In the genomic region with DNA sequence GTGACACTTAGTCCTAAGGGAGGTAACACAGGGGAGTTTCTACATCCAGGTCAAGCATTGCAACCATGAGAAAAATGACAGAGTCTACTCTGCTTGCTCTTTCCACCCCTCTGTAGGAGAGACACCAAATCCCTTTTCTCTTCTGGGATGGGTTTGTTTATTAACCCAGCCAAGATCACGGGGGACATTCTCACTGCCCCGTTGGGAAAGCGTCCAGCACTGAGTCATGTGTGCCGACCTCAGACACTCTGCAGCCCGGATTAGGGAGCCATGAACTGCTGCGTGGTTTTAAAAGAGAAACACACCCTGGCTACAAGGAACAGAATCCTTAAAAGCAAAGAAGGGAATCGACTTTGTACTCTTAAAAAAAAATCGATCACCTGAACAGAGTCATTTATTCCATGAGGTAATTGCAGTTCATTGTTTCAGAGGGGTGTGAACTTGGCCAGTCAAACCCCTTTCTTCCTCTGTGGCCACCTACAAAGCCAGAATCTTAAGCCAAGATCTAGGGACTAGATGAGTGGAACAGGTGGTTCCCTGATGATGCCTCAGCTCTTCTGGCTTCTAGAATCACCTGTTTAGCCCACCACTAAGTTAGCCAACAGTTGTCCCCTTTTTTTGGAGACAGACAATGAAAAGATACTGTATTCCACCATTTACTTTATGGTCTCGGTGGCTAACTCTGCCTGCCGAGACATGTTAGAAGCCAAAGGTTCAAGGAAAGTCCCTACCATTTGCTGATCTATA, we compare ENCODE assay signal across 12 mouse cellular contexts.
DNase-seq lines count a peak whose midpoint lies in the region; ATAC-seq and TF ChIP-seq lines count a peak whose summit lies in the region.
"Had no signal": no experiment of that assay in that cellular context is flagged by ENCODE, and none has a peak within 500 bp of the region (broad histone marks: within the 10 kb centered on the region; RNA-seq: fewer than 3 reads in every experiment).

No protein-coding gene starts in this region.

- peak overlapping the region; percentile 8; the same call in 1 of the 2 replicates for H3K9ac ChIP-seq in liver, adult 2 months (ENCODE audit: low read depth, low read length)
- H3K9ac ChIP-seq in stomach, embryonic 15.5 days = no peak overlapping the region
- H3K9ac ChIP-seq: midbrain, embryonic 12.5 days had no signal

- TF ChIP-seq POLR2A in liver, adult 2 months (IDR thresholded peaks at IDR 0.05; ENCODE audit: extremely low read depth, insufficient read depth, low read length) = no peak

- 30% methylated on average over 10 of the region's 10 CpGs for WGBS in liver, adult 2 months
- 48% methylated on average over 10 of the region's 10 CpGs for WGBS in stomach, embryonic 15.5 days

- no peak overlapping the region for H3K4me2 ChIP-seq in stomach, embryonic 15.5 days
- H3K4me2 ChIP-seq: midbrain, embryonic 12.5 days had no signal

- no peak; the same call in 1 of the 2 replicates for ATAC-seq in stomach, embryonic 15.5 days (ENCODE audit: insufficient read depth, low FRiP score, low read depth)
- no peak for ATAC-seq in CD4-positive, CD25-positive, alpha-beta regulatory T cell, adult 4 months

- H3K4me1 ChIP-seq in liver, adult 2 months (ENCODE audit: control insufficient read depth, insufficient read depth, low read length) = peaks cover 8% of the 10 kb centered on the region
- no peaks in the 10 kb centered on the region for H3K4me1 ChIP-seq in stomach, embryonic 15.5 days
- H3K4me1 ChIP-seq: midbrain, embryonic 12.5 days had no signal

- no peaks in the 10 kb centered on the region for H3K27me3 ChIP-seq in liver, adult 2 months (ENCODE audit: control insufficient read depth, insufficient read depth, low read length)
- H3K27me3 ChIP-seq in stomach, embryonic 15.5 days (replicated peaks) = no peaks in the 10 kb centered on the region

- H3K36me3 ChIP-seq in liver, adult 2 months (ENCODE audit: control insufficient read depth, insufficient read depth, low read length) = no peaks in the 10 kb centered on the region
- no peaks in the 10 kb centered on the region for H3K36me3 ChIP-seq in stomach, embryonic 15.5 days

- peak overlapping the region; percentile 50 for H3K27ac ChIP-seq in liver, adult 2 months (replicated peaks; ENCODE audit: insufficient read depth, low read depth, low read length)
- H3K27ac ChIP-seq in stomach, embryonic 15.5 days = 0 out of 2 replicates have a peak overlapping the region, but pooled peaks have one; percentile 33
- H3K27ac ChIP-seq: midbrain, embryonic 12.5 days had no signal

- no peaks in the 10 kb centered on the region for H3K79me2 ChIP-seq in liver, adult 2 months (ENCODE audit: control insufficient read depth, insufficient read depth, low read length)

- H3K4me3 ChIP-seq in liver, adult 2 months (ENCODE audit: insufficient read depth, low read depth, low read length) = no peak overlapping the region
- no peak overlapping the region for H3K4me3 ChIP-seq in stomach, embryonic 15.5 days (replicated peaks)
- H3K4me3 ChIP-seq: erythroblast, embryonic 14.5 days; midbrain, embryonic 12.5 days had no signal

- no peak for TF ChIP-seq CTCF in liver, adult 2 months (IDR thresholded peaks at IDR 0.05; ENCODE audit: low read depth, low read length)

- H3K9me3 ChIP-seq in stomach, embryonic 15.5 days = no peaks in the 10 kb centered on the region
- H3K9me3 ChIP-seq: midbrain, embryonic 12.5 days had no signal

- peak; percentile 90 for DNase-seq in liver, adult 2 months (ENCODE audit: extremely low read depth, low read depth, low spot score)
- DNase-seq in liver = no peak
- peak; percentile 52 for DNase-seq in fibroblast of lung, adult 2 months (ENCODE audit: low read depth)
- peak; percentile 90 for DNase-seq in kidney, adult 8-10 months
- no peak for DNase-seq in ovary, postnatal 36 days (ENCODE audit: low spot score)
- DNase-seq in right cerebral cortex, postnatal 36 days (ENCODE audit: low spot score in 2 of 2) = no peak
- DNase-seq: right cerebral cortex, adult 18-20 months; thymus, adult 2 months had no signal

Comparison
In these comparisons a context has a peak if more than half of its experiments do, and no peak if none do; other contexts are left out.
1. DNase-seq: peak in liver, adult 2 months (single experiment), fibroblast of lung, adult 2 months (single experiment) and kidney, adult 8-10 months (2 of 2); none in liver (single experiment), ovary, postnatal 36 days (single experiment) and right cerebral cortex, postnatal 36 days (0 of 2).